Mouse (Mus musculus) limb, embryonic 14.5 days (tissue): ENCODE measurements at regions not wholly inside any gene's neighbourhood (a gene's known extent, or its start where the extent isn't known, plus 50 kb on each side); places are given as distances from the start of the nearest gene placed in this dataset.

Experiments used
- ATAC-seq: fragments of 200-750 bp; cut with Nextera tagmentation; 2 replicates; pipeline ENCODE4 v1.8.0; 2017; ENCODE audit warnings: low read depth, moderate number of reproducible peaks, moderate TSS enrichment; ENCODE audit not compliant: low FRiP score
- DNase-seq: peaks from one replicate; pipeline ENCODE4 v3.0.0-alpha.2; 2015; ENCODE audit warnings: low spot score
- H3K27ac ChIP-seq: fragments of 300-500 bp; sonication (generic); replicated peaks from 2 replicates; pipeline ENCODE4 v1.5.1; 2014; ENCODE audit warnings: low read depth, mild to moderate bottlenecking, low read length, moderate library complexity, mixed read lengths
- H3K27me3 ChIP-seq: fragments of 300-500 bp; sonication (generic); 2 replicates; pipeline ENCODE4 v1.6.1; 2014; ENCODE audit warnings: low read length, mixed read lengths; ENCODE audit not compliant: control insufficient read depth, insufficient read depth
- H3K36me3 ChIP-seq: fragments of 300-500 bp; sonication (generic); 2 replicates; pipeline ENCODE4 v1.6.1; 2014; ENCODE audit warnings: mild to moderate bottlenecking, low read length, moderate library complexity, mixed read lengths; ENCODE audit not compliant: control insufficient read depth, insufficient read depth
- H3K4me1 ChIP-seq: fragments of 300-500 bp; sonication (generic); 2 replicates; pipeline ENCODE4 v1.6.1; 2014; ENCODE audit warnings: antibody characterized with exemption, low read length, mixed read lengths; ENCODE audit not compliant: control insufficient read depth, insufficient read depth
- H3K4me2 ChIP-seq: fragments of 300-500 bp; sonication (generic); replicated peaks from 2 replicates; pipeline ENCODE4 v1.6.1; 2014; ENCODE audit warnings: low read depth, mild to moderate bottlenecking, low read length, moderate library complexity; ENCODE audit not compliant: severe bottlenecking
- H3K4me3 ChIP-seq: fragments of 300-500 bp; sonication (generic); replicated peaks from 2 replicates; pipeline ENCODE4 v1.5.1; 2014; ENCODE audit warnings: low read length
- H3K9ac ChIP-seq: fragments of 300-500 bp; sonication (generic); 2 replicates; pipeline ENCODE4 v1.6.1; 2014; ENCODE audit warnings: mild to moderate bottlenecking, low read depth, low read length, moderate library complexity; ENCODE audit not compliant: severe bottlenecking
- H3K9me3 ChIP-seq: fragments of 300-500 bp; sonication (generic); 2 replicates; pipeline ENCODE4 v1.6.1; 2016; ENCODE audit warnings: low read length; ENCODE audit not compliant: control insufficient read depth
- POLR2A ChIP-seq: fragments of 200-500 bp; IDR thresholded peaks from 2 replicates; pipeline ENCODE4 v1.8.0; 2012; ENCODE audit warnings: inconsistent platforms, mild to moderate bottlenecking, moderate library complexity, borderline replicate concordance; ENCODE audit not compliant: insufficient read depth, insufficient read length; ENCODE audit errors: extremely low read depth
- WGBS: fragments of 180-500 bp; shearing (Covaris S2); extraction: QIAGEN DNeasy Blood & Tissue Kit; methylation state at CpG from one replicate; pipeline ENCODE4 v1.1.7; 2014; 5-methylcytosine and 5-hydroxymethylcytosine counted together

DNA sequence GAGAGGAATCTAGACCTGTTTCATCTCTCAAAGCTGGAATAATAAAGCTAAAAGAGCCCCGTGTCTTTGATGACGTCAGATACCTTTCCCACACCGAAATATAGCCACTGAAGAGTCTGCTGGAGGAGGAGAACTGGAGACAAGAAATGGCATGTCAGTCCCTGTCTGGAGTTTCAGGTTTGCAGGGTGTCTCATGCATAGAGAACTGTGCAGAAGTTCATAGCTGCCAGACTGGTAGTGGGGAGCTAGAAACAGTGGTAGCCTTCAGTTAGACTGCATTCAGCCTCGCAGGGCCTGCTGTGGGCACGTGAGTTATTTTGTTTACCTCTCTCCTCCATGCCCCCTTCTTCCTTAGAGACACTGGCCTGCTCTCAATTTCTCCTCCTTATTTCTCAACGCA, 127.5 kb upstream of the Irx4 start:
- WGBS, result 69% methylated on average over 6 of the region's 6 CpGs
- no peak for DNase-seq
- no peak for ATAC-seq
- Histone ChIP-seq H3K27ac (no peak overlapping the region), H3K4me1 (no peaks in the 10 kb centered on the region), H3K4me2 (no peak overlapping the region), H3K9ac (no peak overlapping the region), H3K4me3 (no peak overlapping the region), H3K36me3 (no peaks in the 10 kb centered on the region), H3K27me3 (no peaks in the 10 kb centered on the region), H3K9me3 (no peaks in the 10 kb centered on the region)
- TF ChIP-seq POLR2A, result no peak

GRCm38 (mm10) chr13:73134929-73135328, 125.3 kb upstream of the Irx4 start:
- ATAC-seq (no peak), DNase-seq (no peak)
- H3K27me3 ChIP-seq, result no peaks in the 10 kb centered on the region
- H3K9ac ChIP-seq, result no peak overlapping the region
- no peak overlapping the region for H3K27ac ChIP-seq
- no peaks in the 10 kb centered on the region for H3K36me3 ChIP-seq
- no peaks in the 10 kb centered on the region for H3K9me3 ChIP-seq
- TF ChIP-seq POLR2A, result no peak
- H3K4me2 ChIP-seq, result no peak overlapping the region
- no peaks in the 10 kb centered on the region for H3K4me1 ChIP-seq
- H3K4me3 ChIP-seq, result no peak overlapping the region

DNA sequence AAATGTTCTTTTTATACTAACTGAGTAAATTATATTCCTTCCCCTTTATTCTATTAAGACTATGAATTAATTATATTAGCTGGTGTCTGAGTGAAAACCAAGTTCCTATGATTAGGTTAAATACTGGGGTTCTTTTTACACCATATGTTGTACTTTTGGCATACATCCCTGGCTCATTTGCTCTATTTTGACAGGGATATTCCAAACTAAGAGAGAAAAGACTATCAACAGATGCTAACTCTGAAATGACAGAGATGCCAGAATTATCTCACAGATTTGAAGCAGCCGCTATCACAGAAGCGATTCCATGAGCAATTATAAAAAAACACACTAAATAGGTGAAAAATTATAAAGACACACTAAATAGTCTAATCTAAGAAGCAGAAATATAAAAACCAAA, 119.0 kb upstream of the Irx4 start:
- no peaks in the 10 kb centered on the region for H3K9me3 ChIP-seq
- no peak for ATAC-seq
- no peak overlapping the region for H3K4me2 ChIP-seq
- no peaks in the 10 kb centered on the region for H3K36me3 ChIP-seq
- H3K27me3 ChIP-seq, result no peaks in the 10 kb centered on the region
- no peak overlapping the region for H3K4me3 ChIP-seq
- no peak overlapping the region for H3K27ac ChIP-seq
- TF ChIP-seq POLR2A, result no peak
- WGBS, result 97% methylated on average over 2 of the region's 2 CpGs
- H3K9ac ChIP-seq, result no peak overlapping the region
- no peaks in the 10 kb centered on the region for H3K4me1 ChIP-seq
- no peak for DNase-seq

GRCm38 (mm10) chr13:73158016-73158415, 102.3 kb upstream of the Irx4 start:
- Histone ChIP-seq H3K4me3 (no peak overlapping the region), H3K9ac (no peak overlapping the region), H3K27ac (no peak overlapping the region), H3K27me3 (peaks cover 4% of the 10 kb centered on the region; the same call in 1 of the 2 replicates), H3K36me3 (no peaks in the 10 kb centered on the region), H3K4me1 (0 out of 2 replicates have a peak, but pooled peaks cover 2% of the 10 kb centered on the region), H3K9me3 (no peaks in the 10 kb centered on the region), H3K4me2 (no peak overlapping the region)
- DNase-seq, result no peak
- no peak for ATAC-seq
- no peak for TF ChIP-seq POLR2A
- WGBS, result 70% methylated on average over 7 of the region's 7 CpGs

GRCm38 (mm10) chr13:73159454-73159853, 100.8 kb upstream of the Irx4 start:
- peak overlapping the region; percentile 36; the same call in 1 of the 2 replicates for H3K9ac ChIP-seq
- DNase-seq (no peak), ATAC-seq (no peak)
- peaks cover 4% of the 10 kb centered on the region; the same call in 1 of the 2 replicates for H3K27me3 ChIP-seq
- WGBS, result 21% methylated on average over 7 of the region's 7 CpGs
- H3K4me1 ChIP-seq, result 0 out of 2 replicates have a peak, but pooled peaks cover 2% of the 10 kb centered on the region
- no peak for TF ChIP-seq POLR2A
- no peaks in the 10 kb centered on the region for H3K36me3 ChIP-seq
- no peaks in the 10 kb centered on the region for H3K9me3 ChIP-seq
- no peak overlapping the region for H3K4me3 ChIP-seq
- peak overlapping the region; percentile 48; the same call in 1 of the 2 replicates for H3K4me2 ChIP-seq
- no peak overlapping the region for H3K27ac ChIP-seq

DNA sequence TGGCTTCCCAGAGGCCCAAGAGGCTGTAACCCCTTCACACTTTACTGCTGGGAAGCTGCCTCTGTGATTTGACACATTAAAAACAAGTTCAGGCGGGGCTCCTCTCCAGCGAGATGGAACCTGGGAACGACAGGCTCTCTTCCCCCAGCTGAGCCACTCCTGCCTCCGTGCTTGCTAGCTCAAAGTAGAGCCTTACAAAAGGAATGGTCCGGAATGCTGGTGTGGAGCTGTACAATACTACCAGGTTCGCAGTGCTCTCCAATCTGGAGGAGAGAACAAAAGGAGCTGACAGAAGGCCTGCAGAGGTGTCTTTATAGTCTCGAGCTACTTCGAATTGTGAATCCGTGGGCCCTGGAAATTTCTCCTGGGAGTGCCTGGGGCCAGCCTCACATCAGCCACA, 100.4 kb upstream of the Irx4 start:
- Histone ChIP-seq H3K27ac (no peak overlapping the region), H3K4me3 (peak overlapping the region; percentile 20), H3K4me2 (peak overlapping the region; percentile 48), H3K4me1 (0 out of 2 replicates have a peak, but pooled peaks cover 2% of the 10 kb centered on the region), H3K9ac (peak overlapping the region; percentile 36), H3K27me3 (peaks cover 4% of the 10 kb centered on the region; the same call in 1 of the 2 replicates), H3K36me3 (no peaks in the 10 kb centered on the region), H3K9me3 (no peaks in the 10 kb centered on the region)
- DNase-seq (no peak), ATAC-seq (peak; percentile 24; the same call in 1 of the 2 replicates)
- TF ChIP-seq POLR2A, result no peak
- 6% methylated on average over 9 of the region's 9 CpGs for WGBS
